Mouse (Mus musculus): ENCODE measurements around the gene Tnfrsf1a.

GRCm38 (mm10) chr6:125363451-125364242 lies 14.5 kb downstream of the Tnfrsf1a start:
- TF ChIP-seq POLR2A (IDR thresholded peaks at IDR 0.05; ENCODE audit: low read depth, low read length): no peak
- no peak for TF ChIP-seq CTCF (IDR thresholded peaks at IDR 0.05; ENCODE audit: borderline replicate concordance, insufficient read depth, low read length)

Measured in embryonic fibroblast, embryonic 13.5 days (primary cell).